Mouse (Mus musculus): ENCODE data around the gene Arhgef3.

- no peak for TF ChIP-seq CTCF (IDR thresholded peaks at IDR 0.05; ENCODE audit: insufficient read depth, low read length)
- no peak for TF ChIP-seq POLR2A (IDR thresholded peaks at IDR 0.05; ENCODE audit: borderline replicate concordance, extremely low read depth, low read depth, low read length)
Measured at GRCm38 (mm10) chr14:27436116-27436515, 321.4 kb downstream of the Arhgef3 start.

Measured in lung, adult 2 months (tissue).